Mouse (Mus musculus): Measurements from ENCODE around the gene Tspan32. TPM values are rescaled to one million over a fixed set of nuclear protein-coding genes. Genes with fewer than 3 reads are reported as not detected.

Gene Tspan32
- total RNA-seq, 2 experiments from 2014 or later = 1.5 to 2.6 TPM

DNA sequence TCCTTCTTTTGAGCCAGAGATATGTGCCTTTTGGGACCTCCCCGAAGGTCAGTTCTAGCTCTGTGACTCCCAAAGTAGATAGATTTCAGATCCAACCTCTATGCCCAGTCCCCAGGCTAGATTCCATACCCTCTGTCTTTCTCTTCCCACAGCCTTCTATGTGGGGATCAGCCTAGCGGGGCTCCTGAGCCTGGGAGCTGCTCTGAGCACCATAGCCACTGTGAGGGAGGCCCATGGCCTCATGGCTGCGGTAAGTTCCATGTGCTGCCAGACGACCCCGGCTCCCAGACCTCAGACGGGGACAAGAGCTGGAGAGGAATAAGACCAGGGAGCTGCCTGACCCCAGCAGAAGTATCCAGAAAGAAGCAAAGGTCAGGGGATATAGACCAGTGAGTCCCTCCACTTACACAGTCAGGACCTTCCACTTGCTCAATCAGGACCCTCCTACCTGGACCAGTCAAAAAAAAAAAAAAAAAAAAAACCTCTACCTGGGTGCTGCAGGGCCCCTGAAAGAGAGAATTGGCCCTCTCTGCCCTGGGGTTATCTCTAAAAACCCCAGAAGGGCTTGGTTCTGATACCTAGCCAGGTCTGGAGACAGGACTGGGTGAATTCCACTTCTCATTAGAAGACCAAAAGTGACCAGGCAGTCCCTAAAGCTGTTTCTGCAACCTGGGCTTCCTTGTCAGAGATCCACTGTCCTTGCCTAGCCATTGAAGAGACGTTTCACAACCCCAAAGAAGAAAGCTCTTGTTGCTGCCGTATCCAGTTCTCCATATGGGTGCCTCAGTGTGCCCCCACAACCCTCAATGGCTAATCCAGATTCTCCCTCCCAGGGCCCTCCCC, 2.1 kb downstream of the Tspan32 start:
- DNase-seq (ENCODE audit: low spot score in 2 of 2) = no peak

DNA sequence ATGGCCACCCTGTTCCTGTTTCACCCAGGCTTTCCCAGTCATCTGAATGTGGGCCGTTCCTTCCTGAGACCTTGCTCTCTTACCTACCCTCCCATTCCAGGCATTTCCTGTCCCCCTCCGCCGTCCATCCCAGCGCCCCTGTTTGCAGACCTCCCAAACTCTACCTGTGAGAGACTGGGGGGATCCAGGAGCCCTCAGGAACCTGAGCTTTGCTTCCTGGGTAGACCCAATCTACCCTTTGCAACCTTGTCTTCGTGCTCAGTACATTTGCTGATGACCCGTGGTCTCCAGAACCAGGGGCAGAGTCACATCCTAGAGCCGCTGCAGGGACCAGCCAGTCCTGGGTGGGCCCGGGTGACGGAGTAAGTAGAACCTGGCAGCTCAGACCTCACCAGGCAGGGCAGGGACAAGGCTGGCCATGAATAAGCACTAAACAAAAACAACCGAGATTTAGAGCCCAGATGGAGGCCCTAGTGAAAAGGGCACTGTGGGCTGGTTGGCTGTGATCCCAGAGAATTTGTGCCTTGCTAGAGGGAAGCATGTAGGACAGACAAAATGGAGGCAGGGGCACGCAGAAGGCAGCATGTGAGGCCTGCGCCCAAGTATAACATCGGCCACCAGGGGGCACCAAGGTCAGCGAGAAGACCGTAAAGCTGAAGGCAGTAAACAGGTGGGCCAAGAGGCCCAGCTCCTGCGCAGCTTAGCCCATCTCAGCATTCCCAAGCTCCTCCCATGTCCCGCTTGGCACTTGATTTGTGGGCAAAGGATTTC, 2.9 kb downstream of the Tspan32 start:
- peak; percentile 88 to 93 for DNase-seq (ENCODE audit: low spot score in 2 of 2)

DNA sequence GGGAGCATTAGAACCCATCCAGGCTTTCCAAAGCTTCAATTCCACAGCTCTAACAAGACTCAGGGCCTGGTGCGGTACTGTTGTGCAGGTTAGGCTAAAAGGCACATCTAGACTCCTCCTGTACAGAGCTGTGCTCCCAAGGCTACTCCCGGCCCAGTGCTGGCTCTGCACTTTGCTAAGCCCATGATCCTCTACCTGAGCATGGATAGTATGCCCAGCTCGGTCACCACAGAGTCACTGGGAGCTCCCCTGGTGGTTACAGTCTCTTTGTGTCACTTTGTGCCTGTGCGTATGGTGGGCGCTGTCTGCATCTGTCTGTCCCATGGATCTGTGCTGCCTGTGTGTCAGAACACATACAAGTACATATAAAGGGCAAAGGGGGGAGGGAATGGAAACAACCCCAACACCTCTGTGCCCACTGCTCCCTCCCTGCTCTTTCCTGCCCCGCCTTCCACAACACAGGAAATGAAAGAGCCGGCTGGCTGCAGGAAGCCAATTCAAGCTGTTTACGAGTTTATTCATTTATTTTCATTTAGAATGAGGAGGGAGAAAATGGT, 3.6 kb downstream of the Tspan32 start:
- DNase-seq (ENCODE audit: low spot score in 2 of 2) = no peak

DNA sequence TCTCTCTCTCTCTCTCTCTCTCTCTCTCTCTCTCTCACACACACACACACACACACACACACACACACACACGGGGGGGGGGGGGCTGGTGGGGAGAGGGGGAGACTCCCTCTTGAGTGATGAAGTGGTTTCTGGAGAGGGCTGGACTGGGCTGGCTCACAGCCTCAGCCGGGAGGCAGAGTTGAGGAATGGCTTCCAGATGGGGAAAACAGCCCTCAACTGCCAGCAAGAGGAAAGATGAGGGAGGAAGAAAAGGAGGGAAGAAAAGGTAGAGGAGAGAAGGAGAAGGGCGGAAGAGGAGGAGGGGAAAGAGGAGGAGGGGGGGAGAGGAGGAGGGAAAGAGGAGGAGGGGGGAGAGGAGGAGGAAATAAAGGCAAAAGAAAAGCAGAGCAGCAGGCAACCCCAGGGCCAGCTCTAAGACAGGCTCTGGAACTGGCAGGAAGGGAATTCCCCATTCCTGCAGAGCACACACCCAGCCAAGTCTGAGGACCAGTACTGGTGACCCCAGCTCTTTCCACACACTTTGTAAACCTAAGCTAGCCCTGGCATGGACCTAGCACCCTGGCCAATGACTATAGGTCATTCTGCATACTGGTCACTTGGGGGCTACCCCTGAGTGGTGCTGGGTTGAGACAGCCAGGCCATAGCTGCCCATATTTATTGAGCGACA, 4.3 kb downstream of the Tspan32 start:
- DNase-seq (ENCODE audit: low spot score in 2 of 2) = no peak

DNA sequence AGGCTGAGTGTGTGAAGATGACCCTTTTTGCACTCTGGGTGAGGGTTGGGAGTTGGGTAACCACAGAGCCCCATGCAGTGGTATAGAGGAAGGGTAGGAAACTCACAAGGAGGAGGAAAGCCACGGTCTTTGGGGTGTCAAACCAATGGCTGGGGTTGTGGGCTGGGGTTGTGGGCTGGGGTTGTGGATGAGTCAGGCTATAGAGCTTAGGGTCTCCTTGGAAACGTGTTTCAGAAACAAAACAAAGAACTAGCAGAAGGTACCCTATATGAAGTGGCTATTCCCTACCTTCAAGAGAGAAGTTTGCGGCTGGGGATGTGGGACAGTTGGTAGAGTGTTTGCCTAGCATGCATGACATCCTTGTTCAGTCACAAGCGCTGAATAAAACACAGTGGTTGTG, 5.2 kb downstream of the Tspan32 start:
- no peak for DNase-seq (ENCODE audit: low spot score in 2 of 2)

DNA sequence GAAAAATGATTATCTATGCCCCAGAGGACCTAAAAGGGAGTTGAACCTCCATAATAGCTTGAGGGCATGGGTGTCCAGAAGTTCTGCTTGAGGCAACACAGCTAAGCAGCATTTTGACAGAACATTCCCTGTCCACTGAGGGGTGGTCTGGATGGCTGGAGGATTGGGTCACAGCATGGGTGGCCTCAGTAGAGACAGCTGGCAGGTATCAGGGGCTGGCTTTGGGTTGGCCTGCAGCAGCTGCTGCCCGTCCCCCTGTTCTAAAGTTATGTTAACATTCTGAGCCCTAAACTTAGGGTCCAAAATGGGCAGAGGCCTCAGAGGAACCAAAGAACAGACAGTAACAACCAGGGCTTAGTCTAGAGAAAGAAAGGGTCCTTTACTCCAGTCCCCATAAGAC, 6.4 kb downstream of the Tspan32 start:
- DNase-seq (ENCODE audit: low spot score in 2 of 2) = no peak

DNA sequence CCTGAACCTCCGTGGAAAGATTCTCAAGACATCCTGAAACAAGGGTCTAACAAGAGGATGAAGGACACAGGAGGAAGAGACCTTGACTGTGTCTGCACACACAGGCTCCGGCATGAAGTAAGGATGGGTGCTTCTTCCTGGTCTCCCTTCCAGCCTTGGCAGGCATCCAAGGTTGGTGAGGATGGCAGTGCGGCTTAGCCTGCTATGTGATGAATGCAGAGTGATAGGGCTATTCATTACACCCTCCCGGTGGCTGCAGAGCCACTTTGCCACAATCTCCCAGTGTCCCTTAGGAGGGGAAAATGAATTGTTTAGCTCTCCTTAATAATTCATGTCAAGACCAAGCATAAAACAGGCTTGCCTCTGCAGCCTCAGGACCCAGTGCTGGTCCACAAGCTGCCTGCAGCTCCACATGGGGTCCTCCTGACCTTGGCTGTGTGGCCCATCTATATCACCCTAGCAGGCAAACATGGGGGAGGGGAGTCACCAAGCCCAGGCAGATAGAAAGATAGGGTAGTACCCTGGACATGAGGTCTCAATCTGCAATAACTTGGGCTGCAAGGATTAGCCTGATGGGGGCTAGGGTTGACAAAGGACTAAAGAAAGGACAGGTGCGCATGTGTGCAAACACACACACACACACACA, 7.5 kb downstream of the Tspan32 start:
- no peak for DNase-seq (ENCODE audit: low spot score in 2 of 2)

DNA sequence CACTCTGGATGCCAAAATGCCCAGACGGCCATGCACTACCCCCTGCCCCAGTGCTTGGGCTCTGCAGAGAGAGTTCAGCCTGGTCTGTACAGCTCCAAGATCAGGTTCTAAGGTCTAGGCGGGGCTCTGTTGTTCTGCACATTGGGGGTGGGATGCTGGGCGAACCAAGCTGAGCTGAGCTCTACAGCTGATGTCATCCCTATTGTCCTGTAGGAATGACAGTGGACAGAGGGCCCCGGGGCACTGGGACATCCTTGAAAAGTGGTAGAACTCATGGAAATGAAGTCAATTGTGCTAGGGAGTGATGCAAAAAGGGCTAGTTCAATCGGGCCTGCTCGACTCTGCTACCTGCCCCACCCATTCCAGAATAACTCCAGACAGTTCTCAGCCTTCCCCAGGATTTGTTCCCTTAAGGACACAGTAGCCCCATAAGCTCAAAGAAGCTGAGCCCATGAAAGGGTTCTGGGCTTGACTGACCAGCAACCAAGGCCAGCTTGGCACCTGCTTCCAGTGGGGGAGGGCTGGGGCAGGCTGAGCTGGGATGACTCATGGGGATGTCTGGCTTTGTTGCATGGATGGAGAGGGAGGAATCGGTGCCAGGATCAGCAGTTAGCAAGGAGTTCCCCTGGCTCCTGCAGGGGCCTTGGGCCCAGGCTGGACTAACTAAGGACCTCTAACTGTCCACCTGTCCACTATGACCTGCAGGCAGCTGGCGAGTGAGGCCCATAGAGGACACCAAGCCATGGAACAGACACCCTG, 8.8 kb downstream of the Tspan32 start:
- peak in 1 of 2 experiments; percentile 60 for DNase-seq (ENCODE audit: low spot score in 2 of 2)

DNA sequence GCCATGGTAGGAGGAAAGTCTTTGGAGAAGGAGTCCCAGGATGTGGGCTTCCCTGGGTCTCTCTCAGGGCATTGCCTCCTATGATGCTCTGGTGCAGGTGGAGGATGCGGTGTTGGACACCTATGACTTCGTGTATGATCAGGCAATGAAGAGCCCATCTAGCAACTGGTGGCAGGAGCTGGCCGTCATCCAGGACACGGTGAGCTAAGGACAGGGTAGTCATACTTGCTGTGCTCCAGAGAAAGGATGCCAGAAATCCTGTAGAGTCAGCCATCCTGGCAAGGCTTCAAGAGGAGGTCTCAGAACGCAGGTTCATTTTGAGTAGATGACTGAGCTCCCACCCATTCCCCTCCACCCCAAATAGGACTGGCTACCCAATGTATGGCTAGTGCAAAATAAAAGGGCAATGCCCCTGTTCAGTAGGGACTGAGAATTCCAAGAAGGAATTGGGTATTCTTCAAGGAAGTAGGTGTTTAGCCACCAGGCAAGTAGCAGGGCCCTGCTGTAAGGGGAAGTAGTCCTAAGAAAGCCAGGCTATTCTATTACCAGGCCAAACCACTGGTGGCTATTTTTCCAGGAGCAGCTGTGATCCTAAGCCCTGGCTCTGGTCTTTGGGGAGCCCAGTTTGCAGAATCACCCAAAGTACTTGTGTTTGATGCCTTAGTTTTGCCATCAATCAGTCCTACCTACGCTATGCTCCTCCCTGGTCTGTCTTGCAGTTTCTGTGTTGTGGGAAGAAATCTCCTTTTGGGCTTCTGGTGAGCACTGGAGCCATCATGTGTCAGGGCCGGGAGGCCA, 10.2 kb downstream of the Tspan32 start:
- DNase-seq (ENCODE audit: low spot score in 2 of 2) = no peak

DNA sequence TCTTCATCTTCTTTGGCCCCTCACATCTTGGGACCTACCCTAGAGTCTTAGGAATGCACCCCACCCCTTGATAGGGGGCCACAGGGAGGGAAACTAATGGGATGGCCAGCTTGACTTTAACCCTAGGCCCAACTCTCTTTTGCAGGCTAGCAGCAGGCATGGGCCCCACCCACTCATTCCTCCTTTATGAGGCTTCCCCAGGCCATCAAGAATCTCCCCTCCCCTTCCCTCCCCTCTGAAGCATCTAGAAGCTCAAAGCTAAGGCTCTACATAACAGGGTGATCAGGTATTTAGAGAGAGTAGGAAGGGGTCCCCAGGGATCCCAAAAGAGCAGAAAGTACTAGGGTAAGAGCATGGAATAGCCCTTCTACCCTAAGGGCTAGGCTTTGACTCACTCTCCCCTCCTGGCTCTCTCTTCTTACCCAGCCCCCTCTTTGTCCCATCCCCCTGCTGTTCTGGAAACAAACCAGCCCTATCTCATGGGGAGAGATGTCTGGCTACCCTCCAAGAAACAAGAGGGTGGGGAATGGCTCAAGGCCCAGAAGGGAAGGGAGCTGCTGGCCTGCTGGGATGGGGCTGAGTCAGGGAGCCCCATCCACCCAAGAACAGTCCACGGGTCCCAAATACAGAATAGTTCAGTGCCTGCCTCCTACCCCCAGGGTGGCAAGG, 11.0 kb downstream of the Tspan32 start:
- peak in 1 of 2 experiments; percentile 44 for DNase-seq (ENCODE audit: low spot score in 2 of 2)

DNA sequence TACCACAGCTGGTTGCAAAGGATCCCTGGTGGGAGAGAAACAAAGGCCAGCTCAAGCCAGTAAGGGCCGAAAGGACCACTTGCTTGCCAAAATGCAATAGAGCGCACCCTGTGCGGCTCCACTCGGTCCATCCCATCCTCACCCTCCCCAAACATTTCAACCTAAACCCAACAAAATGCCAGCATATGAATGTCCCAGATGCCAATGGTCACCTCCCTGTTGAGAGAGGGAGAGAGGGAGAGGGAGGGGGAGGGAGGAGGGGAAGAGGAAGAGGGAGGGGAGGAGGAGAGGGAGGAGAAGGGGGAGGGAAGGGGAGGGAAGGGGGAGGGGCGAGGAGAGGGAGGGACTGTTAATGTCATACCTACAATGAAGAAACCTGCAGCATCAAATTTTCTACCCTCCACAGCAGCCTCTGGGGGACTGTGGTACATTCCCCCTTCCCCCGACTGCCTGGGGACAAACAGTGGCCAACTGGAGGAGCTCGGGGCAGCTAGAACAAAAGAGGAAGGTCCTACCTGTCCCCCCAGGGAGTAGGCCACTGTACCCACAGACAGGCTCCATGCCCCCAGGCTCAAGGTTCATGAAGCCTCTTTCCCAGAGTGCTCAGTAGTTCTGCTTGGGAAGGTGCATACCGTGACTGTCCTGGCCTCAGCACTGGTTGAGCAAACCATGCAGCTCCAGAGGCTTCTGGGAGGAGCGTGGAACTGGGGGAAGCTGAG, 11.7 kb downstream of the Tspan32 start:
- DNase-seq (ENCODE audit: low spot score in 2 of 2) = no peak

DNA sequence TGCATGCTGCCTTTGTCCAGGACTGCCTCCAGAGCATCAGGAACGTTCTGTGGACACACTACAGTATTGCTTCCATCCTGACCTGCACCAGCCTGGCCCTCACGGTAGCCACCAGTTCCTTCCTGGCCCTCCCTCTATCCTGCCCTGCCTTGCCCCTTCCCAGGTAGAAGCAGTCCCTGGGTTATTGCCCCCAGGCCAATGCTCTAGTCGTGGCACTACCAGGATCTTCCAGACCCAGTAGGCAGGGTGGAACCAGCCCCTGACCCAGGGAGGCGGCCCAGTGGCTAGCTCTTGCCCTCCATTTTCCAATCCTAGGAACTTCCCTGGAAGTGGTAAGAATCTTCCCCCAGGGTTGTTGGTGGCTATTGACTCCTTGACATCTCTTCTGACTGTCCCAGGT, 12.3 kb downstream of the Tspan32 start:
- no peak for DNase-seq (ENCODE audit: low spot score in 2 of 2)

DNA sequence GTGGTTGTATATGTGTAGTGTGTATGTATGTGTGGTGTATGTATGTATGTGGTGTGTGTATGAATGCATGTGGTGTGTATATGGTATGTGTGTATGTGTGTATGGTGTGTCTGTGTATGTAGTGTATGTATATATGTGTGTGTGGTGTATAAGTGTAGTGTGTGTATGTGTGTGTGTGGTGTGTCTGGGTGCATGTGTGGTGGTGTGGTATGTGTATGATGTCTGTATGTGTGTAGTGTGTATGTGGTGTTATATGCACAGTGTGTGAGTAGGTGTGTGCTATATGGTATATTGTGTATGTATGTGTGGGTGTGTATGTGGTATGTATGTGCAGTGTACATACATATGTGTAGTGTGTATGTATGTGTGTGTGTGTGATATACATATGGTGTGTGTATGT, 15.2 kb downstream of the Tspan32 start:
- DNase-seq (ENCODE audit: low spot score in 2 of 2) = no peak

DNA sequence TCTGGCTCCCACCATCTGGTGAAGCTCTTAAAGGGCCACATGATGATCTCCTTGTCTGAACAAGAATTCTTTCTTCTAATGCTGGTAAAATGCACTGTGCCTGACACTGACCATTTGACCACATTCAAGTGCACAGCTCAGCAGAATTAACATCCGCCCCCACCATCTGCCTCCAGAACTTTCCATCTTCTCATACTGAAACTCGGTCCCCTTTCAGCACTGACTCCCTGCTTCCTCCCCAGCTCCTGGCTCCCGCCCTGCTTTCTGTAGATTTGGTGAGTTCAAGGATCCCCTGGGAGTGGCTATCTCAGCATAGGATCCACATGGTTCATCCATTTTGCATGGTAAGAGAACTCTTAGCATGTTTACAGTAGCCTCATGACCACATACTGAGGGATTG, 15.9 kb downstream of the Tspan32 start:
- DNase-seq (ENCODE audit: low spot score in 2 of 2) = no peak

DNA sequence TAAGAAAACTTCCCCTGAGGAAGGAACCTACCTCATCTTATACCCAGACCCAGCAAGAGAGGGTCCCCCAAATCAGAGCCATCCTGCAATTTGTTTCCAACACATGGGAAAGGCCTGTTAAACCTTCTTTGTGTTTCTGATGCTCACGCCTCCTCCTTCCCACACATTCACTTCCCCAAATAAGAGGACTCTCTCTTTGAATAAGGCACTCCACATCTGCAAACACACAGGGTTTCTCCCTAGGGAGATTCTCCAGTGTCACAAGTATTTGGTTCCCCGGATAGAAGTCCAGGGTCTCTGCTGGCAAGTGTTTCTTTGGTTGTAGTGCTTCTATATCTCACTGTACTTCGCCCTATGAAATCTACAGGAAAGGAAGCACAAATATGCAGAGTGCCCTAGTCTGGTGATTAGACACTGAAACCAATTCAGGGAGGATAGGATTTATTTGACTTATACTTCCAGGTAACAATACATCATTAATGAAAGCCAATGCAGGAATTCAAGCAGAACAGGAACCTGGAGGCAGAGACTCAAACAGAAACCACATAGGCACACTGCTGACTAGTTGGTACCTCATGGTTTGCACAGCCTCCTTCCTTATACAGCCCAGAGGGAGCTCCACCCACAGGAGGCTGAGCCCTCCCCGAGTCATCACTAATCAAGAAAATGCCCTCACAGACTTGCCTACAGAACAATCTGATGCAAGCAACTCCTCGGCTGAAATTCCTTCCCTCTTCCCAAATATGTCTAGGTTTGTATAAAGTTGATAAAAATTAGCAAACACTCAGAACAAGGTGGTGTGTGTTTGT, 16.7 kb downstream of the Tspan32 start:
- DNase-seq (ENCODE audit: low spot score in 2 of 2) = no peak

DNA sequence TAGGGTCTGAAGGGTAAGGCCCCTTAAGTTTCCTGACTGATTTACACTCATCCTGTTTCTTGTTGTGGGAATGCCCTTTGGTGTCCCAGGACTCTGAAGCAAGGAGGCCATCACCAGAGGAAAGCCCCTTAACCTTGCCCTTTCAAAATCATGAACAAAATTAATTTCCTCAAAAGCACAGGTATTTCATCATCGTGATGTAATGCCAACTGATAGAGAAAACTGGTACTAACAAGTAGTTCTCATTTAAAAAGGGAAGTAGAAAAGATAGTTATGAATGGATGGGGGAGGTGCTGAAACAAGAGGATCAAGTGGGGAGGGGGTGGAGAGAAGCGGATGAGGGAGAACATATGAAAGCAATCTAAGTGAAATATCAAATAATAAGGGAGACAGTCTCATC, 18.7 kb downstream of the Tspan32 start:
- no peak for DNase-seq (ENCODE audit: low spot score in 2 of 2)

DNA sequence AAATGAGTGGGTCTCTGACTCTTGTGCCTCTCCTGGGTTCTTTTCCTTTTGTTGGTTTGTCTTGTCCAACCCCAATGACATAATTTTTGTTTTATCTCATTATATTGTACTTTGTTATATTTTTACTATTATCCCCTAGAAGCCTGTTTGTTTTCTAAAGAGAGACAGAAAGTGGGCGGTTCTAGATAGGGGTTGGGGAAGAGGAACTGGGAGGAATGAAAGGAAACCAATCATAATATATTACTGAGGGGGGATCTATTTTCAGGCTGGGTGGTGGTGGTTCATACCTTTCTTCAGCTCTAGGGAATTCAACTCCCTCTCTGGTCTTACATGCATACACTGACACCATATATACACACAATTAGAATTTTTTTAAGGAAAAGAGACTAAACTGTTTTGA, 19.4 kb downstream of the Tspan32 start:
- no peak for DNase-seq (ENCODE audit: low spot score in 2 of 2)

DNA sequence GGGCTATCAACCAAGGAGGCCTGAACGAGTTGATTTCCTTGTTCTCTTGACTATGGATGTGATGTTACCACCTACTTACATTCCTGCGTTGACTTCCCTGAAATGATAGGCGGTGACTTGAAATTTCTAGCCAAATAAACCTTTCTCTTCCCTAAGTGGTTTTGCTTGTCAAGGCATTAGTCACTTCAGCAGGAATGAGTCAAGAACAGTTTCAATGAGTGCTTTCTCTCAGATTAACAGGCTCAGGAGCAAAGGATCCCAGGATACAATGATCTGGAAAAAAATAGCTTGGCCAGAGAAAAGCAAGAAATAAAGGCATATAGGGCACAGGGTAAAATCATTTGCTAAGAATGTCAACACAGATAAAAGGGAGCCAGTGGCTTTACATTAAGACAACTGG, 20.6 kb downstream of the Tspan32 start:
- DNase-seq (ENCODE audit: low spot score in 2 of 2) = no peak

All from adrenal gland, postnatal 4 days (tissue).